Mouse (Mus musculus): ENCODE measurements around the gene Cpsf3. TPM values are rescaled to one million over a fixed set of nuclear protein-coding genes. Genes with fewer than 3 reads are reported as not detected.

Cpsf3 gene
- 47.6 and 49.6 TPM in 2 replicates for polyA plus RNA-seq (2012; rRNA removed; ENCODE audit: low replicate concordance)

GRCm38 (mm10) chr12:21284761-21285441 lies at the start of gene Cpsf3:
Cpsf3 (plus strand) TSS chr12:21285391.

GRCm38 (mm10) chr12:21286243-21286622 lies 1.0 kb downstream of the Cpsf3 start, which contains the start of gene Itgb1bp1:
Itgb1bp1 (minus strand) TSS chr12:21286284.

GRCm38 (mm10) chr12:21315923-21316868 lies 31.0 kb downstream of the Cpsf3 start, which contains the start of gene Iah1:
Iah1 (plus strand) TSS chr12:21316389.

Other genes starting within 250 kb of the Cpsf3 start
- gene Itgb1bp1, start 893 bp downstream of the Cpsf3 start, polyA plus RNA-seq (2012; rRNA removed; ENCODE audit: low replicate concordance): 32.5 and 74.8 TPM in 2 replicates
- gene Iah1, start 31.0 kb downstream of the Cpsf3 start, polyA plus RNA-seq (2012; rRNA removed; ENCODE audit: low replicate concordance): 121 and 147 TPM in 2 replicates
- 33.4 and 42.8 TPM in 2 replicates for gene Adam17, start 88.2 kb downstream of the Cpsf3 start, polyA plus RNA-seq (2012; rRNA removed; ENCODE audit: low replicate concordance)
- 137 and 141 TPM in 2 replicates for gene Ywhaq, start 132.2 kb downstream of the Cpsf3 start, polyA plus RNA-seq (2012; rRNA removed; ENCODE audit: low replicate concordance)